Mouse (Mus musculus) midbrain, embryonic 14.5 days (tissue): ENCODE measurements around the gene Pfkp. TPM values are rescaled to one million over a fixed set of nuclear protein-coding genes. Genes with fewer than 3 reads are reported as not detected.

Source experiments
- ATAC-seq: fragments of 200-750 bp; cut with Nextera tagmentation; 2 replicates; pipeline ENCODE4 v1.8.0; 2017; ENCODE audit warnings: moderate number of reproducible peaks, moderate library complexity; ENCODE audit not compliant: low FRiP score, low TSS enrichment
- DNase-seq: peaks from one replicate; pipeline ENCODE4 v3.0.0-alpha.2; 2015
- H3K27ac ChIP-seq: fragments of 300-500 bp; sonication (generic); replicated peaks from 2 replicates; pipeline ENCODE4 v1.5.1; 2014; ENCODE audit warnings: mild to moderate bottlenecking, low read depth, low read length, moderate library complexity
- H3K27me3 ChIP-seq: fragments of 300-500 bp; sonication (generic); 2 replicates; pipeline ENCODE4 v1.6.1; 2014; ENCODE audit warnings: low read length, control low read depth, mixed read lengths; ENCODE audit not compliant: control insufficient read depth, insufficient read depth
- H3K36me3 ChIP-seq: fragments of 300-500 bp; sonication (generic); 2 replicates; pipeline ENCODE4 v1.6.1; 2014; ENCODE audit warnings: low read length, control low read depth; ENCODE audit not compliant: control insufficient read depth, insufficient read depth
- H3K4me1 ChIP-seq: fragments of 300-500 bp; sonication (generic); 2 replicates; pipeline ENCODE4 v1.6.1; 2014; ENCODE audit warnings: mild to moderate bottlenecking, antibody characterized with exemption, low read length, control low read depth; ENCODE audit not compliant: control insufficient read depth, insufficient read depth
- H3K4me2 ChIP-seq: fragments of 300-500 bp; sonication (generic); 2 replicates; pipeline ENCODE4 v1.6.1; 2014; ENCODE audit warnings: mild to moderate bottlenecking, low read length, moderate library complexity
- H3K4me3 ChIP-seq: fragments of 300-500 bp; sonication (generic); replicated peaks from 2 replicates; pipeline ENCODE4 v1.5.1; 2014; ENCODE audit warnings: low read depth, low read length
- H3K9ac ChIP-seq: fragments of 300-500 bp; sonication (generic); replicated peaks from 2 replicates; pipeline ENCODE4 v1.6.1; 2014; ENCODE audit warnings: mild to moderate bottlenecking, low read length, moderate library complexity
- H3K9me3 ChIP-seq: fragments of 300-500 bp; sonication (generic); 2 replicates; pipeline ENCODE4 v1.6.1; 2016; ENCODE audit warnings: low read length, control low read depth, mixed read lengths; ENCODE audit not compliant: control insufficient read depth
- WGBS: fragments of 180-500 bp; shearing (Covaris S2); extraction: QIAGEN DNeasy Blood & Tissue Kit; methylation state at CpG from one replicate; pipeline ENCODE4 v1.1.7; 2014; 5-methylcytosine and 5-hydroxymethylcytosine counted together
- polyA plus RNA-seq: library from polyadenylated mRNA; unstranded; fragments of >200 nt; fragmentation: Nextera tagmentation; extraction: Ambion mirVana; gene quantifications from 2 replicates; pipeline ENCODE4 v1.2.1, GENCODE M21; 2014

Gene Pfkp
- polyA plus RNA-seq, 1 experiment from 2014 or later, result 241 TPM

GRCm38 (mm10) chr13:6627352-6627751 is 21.2 kb downstream of the Pfkp start:
- no peaks in the 10 kb centered on the region for H3K4me1 ChIP-seq
- no peaks in the 10 kb centered on the region for H3K27me3 ChIP-seq
- ATAC-seq (no peak), DNase-seq (no peak)
- H3K4me3 ChIP-seq, result no peak overlapping the region
- no peak overlapping the region for H3K4me2 ChIP-seq
- 96% methylated on average over 3 of the region's 3 CpGs for WGBS
- no peak overlapping the region for H3K27ac ChIP-seq
- H3K9ac ChIP-seq, result no peak overlapping the region
- no peaks in the 10 kb centered on the region for H3K36me3 ChIP-seq
- no peaks in the 10 kb centered on the region for H3K9me3 ChIP-seq

DNA sequence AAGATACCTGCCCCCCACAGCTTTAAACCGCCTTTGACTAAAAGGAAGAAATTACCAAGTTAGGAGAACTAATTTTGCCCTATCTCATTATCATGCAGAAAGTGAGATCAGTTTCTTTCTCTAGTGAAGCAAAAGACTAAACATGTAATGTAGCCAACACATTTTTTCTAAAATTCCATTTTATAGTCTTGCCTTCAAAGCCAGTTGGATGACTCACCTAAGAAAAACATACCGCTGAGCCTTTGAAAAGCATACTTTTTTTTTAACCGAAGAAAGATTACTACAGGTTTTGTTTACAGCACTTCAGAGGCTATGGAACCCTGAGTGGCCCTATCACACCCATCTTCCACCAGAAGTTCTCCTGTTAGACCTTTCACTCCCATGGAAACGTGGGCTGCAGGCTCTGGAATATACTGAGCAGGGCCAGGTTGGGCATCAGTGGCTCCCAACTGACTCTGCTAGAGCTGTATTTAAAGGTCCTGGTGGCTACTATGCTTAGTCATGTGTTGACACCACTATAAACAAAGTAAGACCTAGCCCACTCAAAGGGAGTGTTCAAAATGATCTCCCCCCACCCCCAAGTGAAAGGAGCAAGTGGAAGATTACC is 22.0 kb downstream of the Pfkp start:
- 68% methylated on average over 4 of the region's 4 CpGs for WGBS
- ATAC-seq (no peak), DNase-seq (no peak)
- Histone ChIP-seq H3K4me2 (no peak overlapping the region), H3K9me3 (no peaks in the 10 kb centered on the region), H3K36me3 (no peaks in the 10 kb centered on the region), H3K27ac (no peak overlapping the region), H3K4me1 (no peaks in the 10 kb centered on the region), H3K9ac (no peak overlapping the region), H3K4me3 (no peak overlapping the region), H3K27me3 (no peaks in the 10 kb centered on the region)

- ATAC-seq, result no peak
- H3K9me3 ChIP-seq, result no peaks in the 10 kb centered on the region
- no peaks in the 10 kb centered on the region for H3K36me3 ChIP-seq
- no peaks in the 10 kb centered on the region for H3K4me1 ChIP-seq
- H3K27me3 ChIP-seq, result no peaks in the 10 kb centered on the region
- H3K27ac ChIP-seq, result no peak overlapping the region
- no peak for DNase-seq
- WGBS, result 79% methylated on average over 3 of the region's 3 CpGs
- H3K4me2 ChIP-seq, result no peak overlapping the region
- H3K4me3 ChIP-seq, result no peak overlapping the region
- no peak overlapping the region for H3K9ac ChIP-seq
These were observed 22.6 kb downstream of the Pfkp start for GRCm38 (mm10) chr13:6625942-6626341.

GRCm38 (mm10) chr13:6624604-6625003 is 24.0 kb downstream of the Pfkp start:
- no peaks in the 10 kb centered on the region for H3K4me1 ChIP-seq
- DNase-seq, result no peak
- H3K4me2 ChIP-seq, result no peak overlapping the region
- H3K27ac ChIP-seq, result no peak overlapping the region
- H3K9me3 ChIP-seq, result no peaks in the 10 kb centered on the region
- no peak overlapping the region for H3K4me3 ChIP-seq
- H3K36me3 ChIP-seq, result no peaks in the 10 kb centered on the region
- WGBS, result 88% methylated on average over 2 of the region's 2 CpGs
- ATAC-seq, result no peak
- no peak overlapping the region for H3K9ac ChIP-seq
- H3K27me3 ChIP-seq, result no peaks in the 10 kb centered on the region

- Histone ChIP-seq H3K9ac (no peak overlapping the region), H3K27me3 (no peaks in the 10 kb centered on the region), H3K27ac (no peak overlapping the region), H3K36me3 (no peaks in the 10 kb centered on the region), H3K9me3 (no peaks in the 10 kb centered on the region), H3K4me2 (no peak overlapping the region), H3K4me1 (no peaks in the 10 kb centered on the region), H3K4me3 (no peak overlapping the region)
- ATAC-seq, result no peak
- 80% methylated on average over 4 of the region's 4 CpGs for WGBS
- DNase-seq, result no peak
These were observed 24.5 kb downstream of the Pfkp start for GRCm38 (mm10) chr13:6624121-6624520.

GRCm38 (mm10) chr13:6621831-6622230 is 26.7 kb downstream of the Pfkp start:
- Histone ChIP-seq H3K4me3 (no peak overlapping the region), H3K36me3 (peaks cover 5% of the 10 kb centered on the region; the same call in 1 of the 2 replicates), H3K9me3 (no peaks in the 10 kb centered on the region), H3K4me1 (no peaks in the 10 kb centered on the region), H3K27me3 (no peaks in the 10 kb centered on the region), H3K9ac (no peak overlapping the region), H3K27ac (no peak overlapping the region), H3K4me2 (no peak overlapping the region)
- no peak for ATAC-seq
- WGBS, result 97% methylated on average over 20 of the region's 20 CpGs
- no peak for DNase-seq

DNA sequence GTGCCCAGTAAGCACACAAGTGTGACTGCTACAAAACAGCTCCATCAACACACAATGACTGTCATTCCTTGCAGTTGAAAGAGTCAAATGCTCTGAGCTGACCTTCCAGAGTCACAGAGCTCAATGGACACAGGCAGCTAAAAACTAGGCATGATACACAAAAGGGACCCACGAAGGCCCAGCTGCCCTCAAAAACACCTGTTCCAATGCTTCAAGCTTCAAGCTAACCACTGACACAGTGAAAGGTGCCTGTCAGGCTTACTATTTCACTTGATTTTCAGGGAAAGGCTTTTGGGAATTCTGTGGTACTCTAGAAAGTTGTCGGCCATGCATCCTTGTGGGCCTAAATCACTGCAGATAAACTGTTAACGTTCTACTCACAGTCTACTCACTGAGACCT is 28.3 kb downstream of the Pfkp start:
- Histone ChIP-seq H3K9me3 (no peaks in the 10 kb centered on the region), H3K4me3 (no peak overlapping the region), H3K9ac (no peak overlapping the region), H3K4me1 (no peaks in the 10 kb centered on the region), H3K36me3 (peaks cover 5% of the 10 kb centered on the region), H3K4me2 (no peak overlapping the region), H3K27me3 (no peaks in the 10 kb centered on the region), H3K27ac (no peak overlapping the region)
- DNase-seq, result no peak
- no peak for ATAC-seq
- 92% methylated on average over 3 of the region's 3 CpGs for WGBS

GRCm38 (mm10) chr13:6618711-6619110 is 29.9 kb downstream of the Pfkp start:
- Histone ChIP-seq H3K4me3 (no peak overlapping the region), H3K4me1 (no peaks in the 10 kb centered on the region), H3K9me3 (no peaks in the 10 kb centered on the region), H3K36me3 (peaks cover 7% of the 10 kb centered on the region), H3K4me2 (no peak overlapping the region), H3K27me3 (no peaks in the 10 kb centered on the region), H3K27ac (no peak overlapping the region), H3K9ac (no peak overlapping the region)
- DNase-seq (no peak), ATAC-seq (no peak)
- 87% methylated on average over 3 of the region's 3 CpGs for WGBS

- 87% methylated on average over 5 of the region's 5 CpGs for WGBS
- no peak overlapping the region for H3K27ac ChIP-seq
- H3K9me3 ChIP-seq, result no peaks in the 10 kb centered on the region
- H3K4me1 ChIP-seq, result no peaks in the 10 kb centered on the region
- ATAC-seq (no peak), DNase-seq (no peak)
- H3K9ac ChIP-seq, result no peak overlapping the region
- no peaks in the 10 kb centered on the region for H3K27me3 ChIP-seq
- no peak overlapping the region for H3K4me3 ChIP-seq
- no peak overlapping the region for H3K4me2 ChIP-seq
- peaks cover 7% of the 10 kb centered on the region for H3K36me3 ChIP-seq
These were observed 34.7 kb downstream of the Pfkp start for GRCm38 (mm10) chr13:6613690-6614445.
